Mouse (Mus musculus) left cerebral cortex, postnatal 36 days (tissue): ENCODE measurements around the gene Erf. TPM values are rescaled to one million over a fixed set of nuclear protein-coding genes. Genes with fewer than 3 reads are reported as not detected.
A peak's percentile ranks its signal among the peaks of the same experiment; 100 is the strongest.
"Not testable (repeated sequence)": the region's sequence is repeated elsewhere in the genome, so short reads cannot be mapped to it uniquely, and the experiment has no call there.

ENCODE experiments used
- DNase-seq, 2 experiments: peaks; one replicate each; pipeline ENCODE4 v3.0.0; 2021 to 2022; ENCODE audit warnings: low spot score in 2 of 2, mixed read lengths in 1 of 2
- intact Hi-C: fragments of 180-260 bp; cut with DNase I; formaldehyde crosslinking; loops from one replicate; pipeline ENCODE4 v1.15.1; 2025
- total RNA-seq, 2 experiments: library from RNA; stranded (reverse); gene quantifications; 2 replicates each; pipeline ENCODE4 v1.2.3; 2021

Gene Erf
- total RNA-seq, 2 experiments from 2014 or later, result 55.8 to 76.2 TPM

DNA sequence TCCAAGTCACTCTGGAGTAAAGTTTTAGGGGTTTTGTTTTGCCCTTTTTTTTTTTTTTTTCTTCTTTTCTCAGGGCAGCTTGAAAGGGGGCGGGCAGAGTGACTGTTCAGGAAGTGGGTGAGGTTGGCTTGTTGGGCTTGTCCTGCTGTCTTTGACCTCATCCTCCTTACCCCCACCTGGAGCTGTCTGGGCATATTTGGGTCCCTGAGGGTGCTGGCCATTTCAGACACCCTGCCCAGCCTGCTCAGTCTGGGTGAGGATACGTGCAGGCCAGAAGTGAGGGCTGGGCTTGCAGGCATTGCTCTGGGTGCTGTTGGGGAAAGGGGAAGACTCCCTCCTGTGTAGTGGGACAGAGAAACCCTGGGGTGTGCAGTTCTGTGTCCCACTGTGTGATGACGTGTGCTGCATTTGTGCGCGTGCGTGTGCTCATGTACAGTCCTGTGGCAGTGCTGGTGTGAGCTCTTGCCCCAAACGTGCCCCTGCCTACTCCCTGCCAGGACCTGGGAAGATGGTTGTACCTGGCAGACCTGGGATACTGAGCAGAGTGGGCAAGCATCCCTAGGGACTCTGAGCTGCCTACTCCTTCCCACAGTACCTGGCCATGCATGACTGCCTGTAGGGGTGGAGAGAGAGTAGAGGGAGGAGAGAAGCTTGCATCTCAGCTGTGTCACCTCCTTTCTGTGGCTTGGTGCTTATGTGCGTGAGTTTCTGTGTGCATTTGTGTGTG is 19.1 kb upstream of the Erf start:
- DNase-seq, result no peak
- intact Hi-C loops, result no loop called here

DNA sequence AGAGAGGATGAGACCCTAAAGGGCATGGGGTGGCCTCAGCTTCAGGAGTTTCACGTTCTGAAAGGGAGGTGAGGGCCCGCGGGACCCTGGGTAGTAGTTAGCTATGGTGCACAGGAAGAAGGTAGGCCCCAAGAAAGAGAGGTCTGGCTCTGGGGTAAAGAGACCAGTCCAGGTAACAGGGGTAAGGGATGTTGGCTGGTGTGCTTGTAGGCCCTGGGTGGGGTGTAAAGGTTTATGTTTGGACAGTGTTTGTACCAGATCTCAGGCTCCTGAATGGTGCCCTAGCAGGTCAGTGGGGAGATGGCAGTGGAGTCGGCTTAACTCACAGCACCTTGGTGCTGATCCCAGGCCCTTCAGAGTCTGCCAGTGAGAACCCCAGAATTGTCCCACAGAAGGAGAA is 18.5 kb upstream of the Erf start:
- intact Hi-C loops, result no loop called here
- DNase-seq, result no peak

DNA sequence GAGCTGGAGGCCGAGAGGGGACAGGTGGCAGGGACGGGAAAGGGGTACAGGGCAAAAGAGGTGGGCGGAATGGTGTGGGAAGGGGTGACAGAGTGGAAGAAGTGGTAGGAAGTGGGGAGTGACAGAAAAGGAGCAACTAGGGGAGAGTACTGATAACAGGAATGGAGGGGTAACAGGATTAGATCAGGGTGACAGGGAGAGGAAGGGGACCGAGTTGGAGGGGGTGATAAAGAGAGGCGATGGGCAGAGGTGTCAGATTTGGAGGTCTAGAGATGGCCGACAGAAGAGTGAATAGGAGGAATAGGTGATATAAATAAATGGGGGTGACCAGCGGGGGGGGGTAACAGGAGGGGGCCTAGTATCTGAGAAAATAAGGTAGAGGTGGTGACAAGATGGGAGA is 18.0 kb upstream of the Erf start:
- no peak for DNase-seq
- intact Hi-C loops, result no loop called here

DNA sequence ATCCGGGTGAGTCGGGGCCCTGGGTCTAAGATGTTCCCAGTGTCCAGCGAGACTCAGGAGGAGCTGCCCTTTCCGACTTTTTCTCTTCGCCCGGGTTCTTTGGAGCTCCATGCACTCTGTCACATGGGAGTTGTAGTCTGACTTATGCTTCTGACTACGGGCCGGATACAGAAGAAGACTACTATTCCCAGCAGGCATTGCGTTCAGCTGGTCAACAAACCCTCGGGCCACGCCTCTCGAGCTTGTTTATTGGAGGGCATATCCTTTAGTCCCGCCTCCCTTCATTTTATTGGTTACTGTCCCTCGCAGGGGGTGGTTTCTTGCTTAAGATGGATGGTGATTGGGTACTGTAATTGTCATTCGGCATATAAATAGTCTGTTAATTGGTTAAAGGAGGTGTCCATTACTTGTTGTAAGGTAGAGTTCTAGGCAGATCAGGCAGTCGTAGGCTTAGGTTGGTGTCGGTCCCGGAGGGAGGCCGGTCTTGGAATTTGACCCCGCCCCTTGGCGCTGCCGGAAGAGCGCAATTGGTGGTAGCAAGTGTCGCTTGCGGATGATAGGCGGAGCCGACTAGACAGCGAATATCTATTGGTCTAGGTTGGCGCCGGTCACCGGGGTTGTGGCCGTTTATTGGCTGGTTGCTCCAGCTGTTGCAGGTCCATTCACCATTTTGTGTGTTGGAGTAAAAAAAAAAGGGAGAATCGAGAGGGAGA is 17.3 kb upstream of the Erf start:
- intact Hi-C loops, result loop anchor here (2.0 kb wide), 1 partner anchor 17 kb away; the partner anchor contains the start of gene Erf
- DNase-seq, result peak; percentile 99

DNA sequence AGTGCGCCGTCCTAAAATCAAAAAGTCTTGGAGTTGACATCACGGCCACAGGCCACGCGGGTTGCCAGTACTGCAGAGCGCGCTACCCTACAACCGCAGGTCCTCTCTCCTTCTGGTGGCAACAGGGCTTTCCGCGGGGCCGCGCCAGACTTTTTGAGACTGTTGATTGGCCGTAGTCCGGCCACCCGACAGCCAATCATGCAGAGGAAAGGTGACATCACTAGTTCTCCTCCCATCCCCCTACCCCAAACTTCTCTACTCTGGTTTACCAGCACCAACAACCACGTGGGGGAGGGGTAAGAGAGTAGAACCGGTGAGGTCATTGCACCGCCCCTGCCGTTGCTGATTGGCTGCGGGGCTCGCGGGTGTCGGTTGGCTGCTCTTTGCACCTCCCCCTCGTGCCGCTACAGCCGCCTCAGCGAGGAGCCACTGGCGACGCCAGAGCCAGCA is 16.8 kb upstream of the Erf start, which contains the start of gene Cic:
Gene Cic (plus strand): TSS at position 404 of the 450 bp plus-strand sequence.
- intact Hi-C loops, result loop anchor here (2.0 kb wide), 1 partner anchor 17 kb away; the partner anchor contains the start of gene Erf

DNA sequence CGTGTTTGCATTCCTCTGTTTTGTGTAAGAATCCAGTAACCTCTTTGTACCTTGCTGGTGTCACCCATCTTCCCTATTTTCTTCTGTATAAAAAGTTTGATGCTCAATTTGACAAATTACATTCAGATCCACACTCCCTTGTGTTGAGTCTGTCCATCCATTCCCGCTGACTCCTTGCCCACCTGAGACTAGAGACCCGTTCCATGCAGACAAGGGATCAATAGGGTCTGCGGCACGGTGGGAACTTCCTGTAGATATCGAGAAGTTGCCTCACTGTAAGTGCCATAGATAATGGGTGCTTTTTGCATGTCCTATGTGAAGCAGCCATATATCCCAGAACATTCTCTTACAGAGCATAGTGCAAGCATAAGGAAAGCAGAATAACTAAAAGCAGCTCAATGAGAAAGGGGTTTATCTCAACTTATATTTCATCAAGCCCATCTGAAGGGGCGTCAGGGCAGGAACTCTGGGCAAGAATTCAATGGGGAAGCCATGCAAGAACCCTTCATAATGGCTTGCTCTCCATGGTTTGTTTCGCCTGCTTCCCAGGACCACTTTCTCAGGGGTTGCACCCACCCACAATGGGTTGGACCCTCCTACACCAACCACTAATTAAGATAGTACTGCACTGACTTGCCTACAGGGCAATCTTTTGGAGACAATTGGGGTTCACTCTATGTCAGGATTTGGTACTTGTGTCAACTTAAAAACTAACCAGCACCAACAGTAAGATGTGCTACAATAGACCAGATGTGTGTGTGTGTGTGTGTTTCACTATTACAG is 15.8 kb upstream of the Erf start:
- intact Hi-C loops, result loop anchor here (2.0 kb wide), 1 partner anchor 16 kb away; the partner anchor contains the start of gene Erf
- no peak for DNase-seq

More for the DNA sequence above, 16.8 kb upstream of the Erf start, which contains the start of gene Cic:
- peak; percentile 99 for DNase-seq

DNA sequence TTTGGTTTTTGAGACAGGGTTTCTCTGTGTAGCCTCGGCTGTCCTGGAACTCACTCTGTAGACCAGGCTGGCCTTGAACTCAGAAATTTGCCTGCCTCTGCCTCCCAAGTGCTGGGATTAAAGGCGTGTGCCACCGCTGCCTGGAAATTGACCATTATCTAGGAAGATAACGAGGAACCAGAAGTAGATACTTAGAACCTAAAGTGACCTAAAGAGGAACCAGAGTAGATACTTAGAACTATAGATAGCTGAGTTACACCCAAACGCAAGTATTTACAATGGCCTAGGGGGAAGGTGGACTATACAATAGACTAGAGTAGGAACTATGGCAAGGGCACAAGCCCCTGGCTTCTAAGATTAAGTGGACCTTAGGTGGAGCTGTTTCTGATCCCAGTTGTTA is 15.2 kb upstream of the Erf start:
- intact Hi-C loops, result loop anchor here (2.0 kb wide), 1 partner anchor 15 kb away; the partner anchor contains the start of gene Erf
- not testable (repeated sequence) for DNase-seq

DNA sequence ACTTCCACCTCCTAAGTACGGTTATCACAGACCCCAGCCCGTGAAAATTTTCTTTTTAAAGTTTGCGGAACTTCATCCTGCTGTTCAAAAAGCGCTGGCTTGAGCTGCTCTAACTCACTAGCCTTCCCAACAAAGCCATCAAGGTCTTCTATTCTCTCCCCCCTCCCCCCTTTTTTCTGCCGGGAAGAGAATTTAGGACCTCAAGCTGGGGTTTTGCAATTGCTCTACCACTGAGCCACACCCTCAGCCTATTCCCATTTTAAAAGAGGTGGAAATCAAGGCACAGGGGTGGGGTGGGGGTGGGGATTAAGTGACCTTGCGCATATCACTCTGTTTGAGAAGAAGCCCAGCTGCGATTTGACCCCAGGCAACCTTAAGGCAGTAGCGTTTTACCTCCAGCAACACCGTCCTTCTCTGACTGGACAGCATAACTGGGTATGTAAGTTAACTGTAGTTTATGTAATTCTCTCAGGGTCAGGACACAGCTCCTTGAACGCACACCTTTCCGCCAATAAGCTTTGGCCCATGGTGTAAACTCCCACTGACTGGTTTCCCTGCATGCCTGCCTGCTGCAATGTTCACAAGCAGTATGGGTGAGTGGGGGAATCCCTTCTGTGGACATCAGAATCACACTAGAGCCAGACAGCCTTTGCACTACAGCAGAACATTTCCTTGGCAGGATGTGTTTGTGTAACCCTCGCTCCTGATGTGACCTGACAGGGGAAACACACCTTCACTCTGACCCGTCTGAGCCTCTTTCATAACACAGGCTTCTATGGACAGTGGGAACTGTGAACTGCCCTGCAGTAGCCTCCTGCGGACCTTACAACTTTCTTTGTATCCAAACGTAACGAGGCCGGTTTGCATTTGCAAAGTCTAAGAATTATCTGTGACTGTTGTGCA is 13.7 kb upstream of the Erf start:
- no peak for DNase-seq
- intact Hi-C loops, result no loop called here

DNA sequence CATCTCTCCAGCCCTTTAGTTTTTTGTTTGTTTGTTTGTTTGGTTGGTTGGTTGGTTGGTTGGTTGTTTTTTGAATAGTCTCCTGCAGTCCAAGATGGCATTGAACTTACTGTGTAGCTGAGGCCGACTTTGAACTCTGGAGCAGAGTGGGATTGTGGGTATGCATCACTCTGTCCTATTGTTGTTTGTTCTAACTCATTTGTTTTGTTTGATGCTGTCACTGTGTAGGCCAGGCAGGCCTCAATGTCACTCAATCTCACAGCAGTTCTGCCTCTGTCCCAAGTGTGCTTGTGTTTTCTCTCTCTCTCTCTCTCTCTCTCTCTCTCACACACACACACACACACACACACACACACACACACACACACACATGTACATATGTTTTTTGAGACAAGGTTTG is 11.3 kb upstream of the Erf start:
- intact Hi-C loops, result no loop called here
- DNase-seq, result no peak

DNA sequence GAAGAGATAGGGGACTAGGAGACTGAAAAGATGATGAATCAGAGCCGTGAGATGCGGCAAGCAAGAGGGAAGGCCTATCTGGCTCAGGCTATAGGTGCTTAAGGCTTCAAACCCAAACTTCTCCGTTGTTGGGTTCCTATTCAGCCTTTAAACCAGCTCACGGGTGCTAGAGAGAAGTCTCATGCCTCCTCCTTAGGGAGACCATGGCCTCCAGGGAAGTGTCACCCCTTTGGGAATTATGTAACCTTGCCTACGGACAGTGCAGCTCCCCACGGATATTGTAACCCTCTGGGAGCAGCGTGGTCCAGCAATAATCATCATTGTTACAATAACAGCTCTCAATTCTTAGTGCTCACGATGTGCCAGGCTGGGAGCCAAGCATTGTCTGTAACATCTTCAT is 1.3 kb upstream of the Erf start:
- no peak for DNase-seq
- intact Hi-C loops, result loop anchor here (2.0 kb wide), 1 partner anchor 15 kb away; the partner anchor contains the start of gene Cic

DNA sequence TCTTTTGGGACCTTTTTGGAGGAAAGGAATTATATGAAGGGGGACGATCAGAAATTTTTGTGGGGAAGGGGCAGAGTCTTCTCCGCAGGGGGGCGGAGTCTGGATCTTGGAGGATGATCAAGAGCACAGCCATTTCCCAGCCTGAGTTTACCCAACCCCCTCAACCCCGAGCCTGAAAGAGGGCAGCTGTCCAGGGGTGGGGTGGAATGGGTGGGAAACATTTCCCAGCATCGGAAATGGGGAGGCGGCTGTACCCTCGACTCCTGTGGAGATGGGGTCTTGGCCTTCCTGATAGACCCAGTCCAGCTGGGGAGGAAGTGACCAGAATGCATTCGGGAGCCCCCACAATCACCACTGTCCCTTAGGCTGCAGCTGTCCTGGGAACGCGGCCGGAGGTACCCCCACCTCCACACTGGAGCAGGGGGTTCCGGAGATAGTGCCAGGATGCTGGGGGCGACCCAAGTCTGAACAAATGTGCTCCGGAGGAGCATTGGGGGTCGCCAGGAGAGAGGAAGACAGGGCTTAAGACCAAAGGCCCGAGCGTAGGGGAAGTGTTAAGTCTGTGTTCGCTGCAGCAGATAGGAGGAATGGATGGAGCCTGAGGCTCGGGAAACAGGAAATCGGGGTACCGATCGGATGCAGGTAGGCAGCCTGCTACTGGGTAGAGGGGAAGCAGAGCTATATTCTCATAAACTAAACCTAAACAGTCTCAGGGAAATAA is 670 bp upstream of the Erf start:
- no peak for DNase-seq
- intact Hi-C loops, result loop anchor here (2.0 kb wide), 1 partner anchor 16 kb away; the partner anchor contains the start of gene Cic

DNA sequence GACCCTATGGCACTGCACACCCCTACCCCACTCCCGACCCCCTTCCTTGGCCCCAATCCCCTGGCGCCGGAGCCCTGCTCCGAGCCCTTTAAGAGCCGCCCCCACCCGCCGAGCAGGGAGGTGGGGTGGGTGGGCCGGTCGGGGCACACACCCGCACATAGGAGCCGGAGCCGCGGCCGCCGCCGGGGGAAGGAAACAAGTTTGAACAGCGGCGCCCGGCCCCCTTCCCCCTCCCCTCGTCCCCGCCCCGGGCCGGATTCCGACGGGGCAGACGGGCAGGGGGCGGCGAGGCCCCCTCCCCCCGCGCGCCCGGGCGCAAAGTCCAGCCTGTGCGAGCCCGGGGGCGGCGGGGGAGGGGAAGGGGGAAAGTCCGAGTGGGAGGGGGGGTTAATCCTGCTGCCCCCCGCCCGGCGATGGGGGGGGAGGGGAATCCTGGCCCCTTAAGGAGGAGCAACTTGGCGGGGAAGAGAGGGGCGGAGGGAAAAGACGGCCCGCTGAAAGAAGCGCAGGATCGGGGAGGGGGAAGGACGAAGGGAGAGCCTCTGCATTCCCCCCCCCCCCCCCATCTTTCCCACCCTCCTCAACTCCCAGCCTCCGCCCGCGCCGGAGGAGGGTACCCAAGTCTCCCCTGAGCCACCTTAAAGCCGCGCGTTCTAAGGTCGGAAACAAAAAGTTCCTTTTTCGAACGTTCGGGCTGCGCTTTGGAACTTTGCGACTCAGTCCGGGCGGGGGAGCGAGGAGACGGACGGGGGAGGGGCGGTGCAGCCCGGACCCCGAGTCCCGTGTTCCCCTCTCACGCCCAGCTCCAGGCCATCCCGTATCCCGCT is 1.0 kb downstream of the Erf start:
- intact Hi-C loops, result loop anchor here (2.0 kb wide), 1 partner anchor 17 kb away; the partner anchor contains the start of gene Cic
- peak; percentile 69 to 78 for DNase-seq

DNA sequence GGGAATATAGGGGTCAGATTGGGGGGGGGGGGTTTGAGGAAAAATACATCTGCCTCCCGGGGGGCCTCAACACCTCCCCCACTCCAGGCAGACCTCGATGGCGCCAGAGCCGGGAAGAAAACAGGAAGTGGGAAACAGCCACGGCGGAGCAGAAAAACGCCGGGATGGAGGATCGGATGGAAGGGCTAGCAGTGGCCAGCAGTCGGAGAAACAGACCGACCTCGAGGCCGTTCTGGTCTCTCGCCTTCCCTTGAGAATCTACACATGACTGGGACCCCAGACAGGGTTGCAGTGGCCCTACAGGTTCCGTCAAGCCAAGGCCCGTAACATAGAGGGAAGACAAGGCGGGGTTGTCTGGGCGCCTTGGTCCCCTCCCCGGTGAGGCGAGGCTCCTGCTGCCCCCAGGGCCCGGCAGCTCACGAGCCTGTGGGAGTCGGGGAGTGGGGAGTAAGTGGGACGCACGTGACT is 1.7 kb downstream of the Erf start:
- no peak for DNase-seq
- intact Hi-C loops, result loop anchor here (1.0 kb wide), 1 partner anchor 30 kb away; no protein-coding TSS in a partner anchor

DNA sequence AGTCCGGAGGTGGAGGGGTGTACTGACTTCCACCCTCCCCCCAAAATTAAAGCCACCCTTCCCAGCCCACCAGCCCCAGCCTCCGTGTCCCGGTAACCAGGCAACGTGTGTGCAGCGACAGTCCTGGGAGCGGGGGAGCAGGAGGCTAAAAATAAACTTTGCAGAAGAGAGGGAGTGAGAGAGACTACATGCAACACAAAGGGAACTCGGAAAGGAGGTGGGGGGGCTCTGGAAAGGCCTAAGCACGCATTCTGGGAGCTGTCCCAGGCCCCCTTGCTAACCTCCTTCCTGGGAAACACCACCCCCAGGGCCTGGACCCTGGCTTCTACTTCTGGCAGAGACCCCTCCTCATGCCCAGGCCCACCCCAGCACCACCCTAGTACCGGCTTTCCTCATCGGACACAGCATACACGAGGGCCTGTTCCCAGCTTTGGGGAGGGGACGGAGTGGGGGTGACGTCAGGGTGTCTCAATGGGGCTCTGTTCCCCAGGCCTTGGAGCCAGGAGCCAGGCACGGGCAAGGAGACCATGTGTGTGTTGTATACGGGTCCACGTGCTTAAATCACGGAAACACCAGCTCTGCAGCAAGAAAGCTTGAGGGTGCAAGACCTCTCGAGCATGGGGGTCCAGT is 2.4 kb downstream of the Erf start:
- DNase-seq, result peak; percentile 79 to 85
- intact Hi-C loops, result loop anchor here (1.0 kb wide), 1 partner anchor 31 kb away; no protein-coding TSS in a partner anchor

DNA sequence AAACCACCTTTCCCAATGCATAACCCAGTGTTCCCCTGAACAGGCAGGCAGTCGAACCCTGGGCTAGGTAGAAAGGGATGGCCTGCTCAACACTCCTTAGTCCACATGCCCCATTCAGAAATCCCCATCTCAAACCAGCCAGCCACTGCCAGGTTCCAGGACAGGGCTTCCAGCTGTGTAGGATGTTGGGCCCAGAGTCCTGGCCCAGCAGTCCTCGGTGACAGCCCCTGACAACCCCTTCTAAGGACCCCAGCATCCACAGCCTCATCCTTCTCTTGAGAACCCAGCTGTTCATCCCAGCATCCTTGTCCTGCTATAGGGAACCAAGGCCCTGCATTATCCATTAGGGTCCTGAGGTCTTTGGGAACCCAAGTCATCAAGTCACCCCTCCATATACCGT is 3.1 kb downstream of the Erf start:
- intact Hi-C loops, result loop anchor here (1.0 kb wide), 1 partner anchor 69 kb away; no protein-coding TSS in a partner anchor
- DNase-seq, result no peak

DNA sequence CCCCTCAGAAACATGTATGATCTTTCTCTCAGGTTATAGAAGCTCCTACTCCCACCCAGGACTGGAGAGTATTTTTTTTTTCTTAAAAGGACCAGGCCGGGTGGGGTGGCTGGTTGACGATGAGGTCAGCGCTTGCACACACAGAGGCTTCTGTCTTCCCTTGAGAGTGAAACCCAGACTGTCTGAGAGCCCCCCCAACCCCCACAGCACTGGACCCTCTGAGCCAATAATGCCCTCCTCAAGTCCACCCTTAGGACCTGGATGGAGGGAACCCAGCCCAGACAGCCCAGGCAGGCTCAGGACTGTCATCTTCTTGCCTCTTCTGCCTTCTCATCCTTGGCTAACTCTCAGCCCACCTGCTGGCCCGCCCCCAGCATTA is 3.8 kb downstream of the Erf start:
- intact Hi-C loops, result loop anchor here (1.0 kb wide), 1 partner anchor 70 kb away; no protein-coding TSS in a partner anchor
- DNase-seq, result no peak
